Mouse (Mus musculus) embryo, embryonic 11.5 days (tissue): ENCODE results near the gene Akap3.

Experiments
- DNase-seq: peaks from one replicate; pipeline ENCODE4 v3.0.0-alpha.2; 2012; ENCODE audit warnings: low read depth, low spot score

Akap3 gene

DNA sequence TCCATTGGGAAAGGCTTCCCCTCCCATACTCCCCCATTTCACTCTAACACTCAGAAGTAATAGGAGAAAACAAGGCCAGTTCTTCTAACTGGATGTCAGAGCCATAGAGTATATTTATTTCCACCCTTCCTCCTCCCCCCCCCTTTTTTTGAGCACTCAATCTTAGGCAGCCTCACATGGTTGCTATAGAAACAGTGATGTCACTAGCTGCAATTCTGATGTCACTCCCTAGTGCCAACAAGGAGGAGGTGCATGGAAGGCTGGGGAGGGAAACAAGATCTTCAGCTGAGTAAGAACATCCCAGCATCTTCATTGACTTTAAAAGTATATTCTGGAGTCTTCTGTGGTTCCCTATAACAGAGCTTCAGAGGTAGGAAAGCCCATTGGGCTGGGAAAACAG is at the start of gene Akap3:
TSS of gene Akap3 (plus strand) at position 218 of the 400 bp plus-strand sequence.
- DNase-seq: no peak

DNA sequence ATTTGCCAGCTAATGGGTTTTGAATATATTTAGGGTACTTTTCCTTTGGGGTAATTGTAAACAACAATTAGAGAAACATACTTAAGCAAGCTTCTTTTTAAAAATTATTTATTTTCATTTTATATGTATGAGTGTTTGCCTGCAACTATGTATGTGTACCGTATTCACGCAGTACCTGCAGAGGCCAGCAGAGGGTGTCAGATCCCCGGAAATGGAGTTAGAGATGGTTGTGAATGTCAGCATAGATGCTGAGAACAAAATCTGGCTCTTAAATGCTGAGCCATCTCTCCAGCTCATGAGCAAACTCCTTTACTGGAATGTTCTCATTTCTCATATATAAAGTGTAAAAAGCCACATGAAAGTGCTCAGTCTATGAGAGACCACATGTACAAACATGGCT is 46.1 kb upstream of the Akap3 start:
- DNase-seq: no peak

- DNase-seq: no peak
Observed at GRCm38 (mm10) chr6:126808134-126808533, 44.8 kb upstream of the Akap3 start.

- no peak for DNase-seq
Observed at GRCm38 (mm10) chr6:126808561-126808960, 44.3 kb upstream of the Akap3 start.

DNA sequence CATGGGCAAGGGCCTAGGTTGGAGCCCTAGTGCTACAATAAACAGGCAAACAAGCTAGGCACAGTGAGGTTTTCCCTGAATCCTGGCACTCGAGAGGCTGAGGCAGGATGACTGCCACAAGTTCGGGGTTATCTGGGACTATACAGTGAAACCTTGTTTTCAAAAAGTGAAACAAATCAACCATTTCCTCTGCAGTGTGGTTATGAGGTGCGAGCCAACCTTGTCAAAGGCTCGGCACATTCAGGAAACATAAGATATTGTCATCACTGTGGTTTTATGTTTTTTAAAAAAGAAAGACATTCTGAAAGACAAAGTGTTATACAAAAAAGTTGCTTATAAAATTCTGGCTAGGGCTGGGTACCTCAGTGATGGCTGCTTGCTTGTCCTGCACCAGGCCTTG is 41.4 kb upstream of the Akap3 start:
- DNase-seq: no peak

DNA sequence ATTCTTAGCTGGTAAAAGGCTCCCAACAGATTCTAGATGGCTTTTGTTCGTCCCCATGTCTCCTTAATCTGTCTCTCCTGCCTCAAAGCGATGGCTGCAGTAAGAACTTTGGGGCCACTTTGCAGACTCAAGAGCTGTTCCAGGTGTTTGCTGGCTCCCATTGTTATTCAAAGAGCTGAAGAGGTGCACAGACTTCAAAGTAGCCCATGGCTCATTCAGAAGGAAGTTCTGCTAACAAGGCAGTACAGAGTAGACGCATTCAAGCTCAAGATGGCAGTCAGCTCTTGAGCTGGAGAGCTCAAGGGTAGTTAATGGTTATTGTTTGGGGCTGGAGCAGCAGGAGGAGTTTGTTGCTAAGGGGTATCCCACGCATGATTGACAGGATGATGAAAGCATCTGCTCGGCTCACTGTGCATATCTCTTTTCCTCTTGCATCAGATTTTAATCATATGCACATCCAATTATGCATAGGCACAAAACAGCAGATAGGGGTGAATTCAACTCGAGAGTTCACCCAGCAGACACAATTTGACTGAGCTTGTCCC is 37.6 kb upstream of the Akap3 start:
- DNase-seq: no peak

GRCm38 (mm10) chr6:126816338-126816737 is 36.6 kb upstream of the Akap3 start:
- no peak for DNase-seq

DNA sequence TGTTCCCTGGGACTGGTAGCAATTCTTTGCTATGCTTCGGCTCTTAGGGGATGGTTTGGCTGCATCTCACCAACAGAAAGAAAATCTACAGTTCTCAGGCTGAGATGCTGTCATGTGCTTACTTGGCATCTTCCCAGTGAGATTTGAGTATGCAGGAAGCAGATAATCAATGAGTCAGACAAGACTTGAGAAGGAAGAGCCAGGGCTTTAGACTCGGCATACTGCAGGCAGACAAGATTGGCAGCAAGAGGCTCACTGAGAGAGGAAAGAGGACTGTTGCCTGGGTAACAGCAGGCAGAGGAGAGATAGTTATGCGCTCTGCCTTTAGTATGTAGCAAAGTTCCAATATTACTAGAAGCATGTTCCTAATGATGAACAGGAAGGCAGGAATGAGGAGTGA is 29.8 kb upstream of the Akap3 start:
- no peak for DNase-seq

DNA sequence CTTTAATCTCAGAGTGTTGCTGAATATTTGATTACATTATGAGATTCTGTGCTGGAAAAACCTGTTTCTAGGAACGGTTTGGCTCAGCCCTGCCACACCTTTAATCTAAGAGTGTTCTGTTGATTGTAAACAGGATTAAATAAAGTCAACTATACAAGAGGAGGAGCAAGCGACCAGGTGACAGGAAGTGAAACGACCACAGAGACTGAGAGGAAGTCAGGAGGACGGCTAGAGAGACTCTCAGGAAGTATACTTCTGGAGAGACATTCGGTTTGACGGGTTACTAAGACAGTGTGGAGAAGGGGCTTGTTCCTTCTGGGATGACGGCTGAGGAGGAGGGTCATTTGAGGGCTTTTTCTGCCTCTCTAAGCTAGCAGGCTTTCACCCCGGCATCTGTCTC is 16.3 kb upstream of the Akap3 start:
- DNase-seq: no peak

DNA sequence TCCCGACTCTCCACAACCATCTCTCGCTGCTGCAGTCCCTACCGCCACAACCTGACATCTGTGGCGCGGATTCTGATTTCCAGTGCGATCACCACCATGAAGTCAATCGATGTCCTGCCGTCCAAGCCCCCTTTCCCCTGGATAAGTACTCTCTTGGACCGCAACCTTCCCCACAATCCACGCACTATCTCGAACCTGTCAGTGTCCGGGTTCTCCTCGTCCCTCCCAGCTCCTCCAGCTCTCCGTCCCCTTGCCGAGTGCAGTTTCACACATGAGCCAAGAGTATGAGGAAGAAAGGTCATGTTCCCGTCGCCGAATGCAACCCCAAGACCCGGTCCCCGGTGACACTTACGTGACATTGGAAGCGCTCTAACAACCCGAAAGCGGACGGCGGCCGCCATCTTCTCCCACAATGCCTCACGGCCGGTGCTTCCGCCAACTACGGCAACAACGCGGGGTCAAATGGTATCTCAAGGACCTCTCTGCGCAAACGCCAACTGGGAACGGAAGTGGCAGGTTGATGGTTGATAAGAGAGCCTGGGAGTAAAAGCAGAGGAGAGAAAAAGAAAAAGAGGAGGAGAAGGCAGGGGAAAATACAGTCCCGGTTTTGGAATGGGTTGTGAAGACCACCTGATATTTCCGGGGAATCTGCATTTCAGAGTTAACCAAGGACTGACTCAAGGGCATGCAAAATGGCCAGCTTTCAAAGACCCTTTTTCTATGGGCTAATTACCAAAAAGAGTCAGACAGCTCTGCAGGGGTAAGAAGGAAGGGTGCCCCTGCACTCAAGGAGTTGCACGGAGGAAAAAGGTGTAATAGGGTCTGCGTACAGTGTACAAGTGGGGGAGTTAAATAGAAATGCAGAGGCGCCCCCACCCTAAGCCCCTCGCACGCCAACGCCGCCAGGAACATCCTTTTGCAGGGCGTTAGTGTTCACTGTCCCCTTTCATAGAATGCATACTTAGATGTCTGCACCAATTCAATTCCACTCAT is 3.9 kb upstream of the Akap3 start, which contains the start of gene Ndufa9:
TSS of gene Ndufa9 (minus strand) at position 425 of the 993 bp plus-strand sequence.
- peak; percentile 83 for DNase-seq

DNA sequence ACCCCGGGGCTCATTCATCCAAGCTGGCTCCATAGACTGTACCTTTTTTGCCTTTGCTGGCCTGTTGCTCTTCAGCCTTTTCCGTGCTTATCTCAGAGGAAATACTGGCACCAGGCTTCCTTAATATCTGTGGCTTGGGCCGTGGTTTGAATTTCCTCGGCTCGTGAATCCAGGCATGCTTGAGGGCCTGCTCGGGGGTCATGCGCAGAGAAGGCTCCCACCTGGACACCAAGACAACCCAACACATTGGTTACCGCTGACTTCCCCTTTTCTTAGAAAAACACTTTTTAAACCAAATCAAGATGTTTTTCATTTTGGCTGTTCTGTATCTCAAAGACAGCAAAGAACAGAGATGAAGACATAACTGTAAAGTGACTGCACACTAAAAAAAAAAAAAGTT is 24.2 kb downstream of the Akap3 start:
- no peak for DNase-seq

GRCm38 (mm10) chr6:126907378-126907777 is 54.5 kb downstream of the Akap3 start:
- DNase-seq: no peak

GRCm38 (mm10) chr6:126907876-126908275 is 55.0 kb downstream of the Akap3 start:
- DNase-seq: no peak

DNA sequence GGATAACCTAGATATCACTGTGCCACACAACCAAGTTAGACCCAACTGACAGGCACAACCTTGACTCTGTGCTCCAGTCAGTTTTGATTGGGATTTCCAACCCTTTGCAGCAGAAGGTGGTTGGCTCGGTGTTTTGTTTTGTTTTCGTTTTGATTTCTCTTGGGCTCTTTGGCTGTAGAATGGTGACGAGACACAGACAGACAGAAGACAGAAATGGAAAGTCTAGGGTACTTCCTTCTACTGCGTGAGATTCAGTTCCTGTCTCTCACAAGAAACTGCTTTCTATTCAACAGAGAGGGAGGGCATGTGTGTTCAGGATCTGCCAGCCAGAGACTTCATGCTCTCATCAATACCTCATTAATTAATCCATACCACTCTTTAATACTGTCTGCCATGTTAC is 57.8 kb downstream of the Akap3 start:
- no peak for DNase-seq

- DNase-seq: no peak
Observed at GRCm38 (mm10) chr6:126914928-126915327, 62.0 kb downstream of the Akap3 start.

- peak; percentile 9 for DNase-seq
Observed at GRCm38 (mm10) chr6:126921111-126921881, 68.4 kb downstream of the Akap3 start, which contains the start of gene Dyrk4. TSS of gene Dyrk4 (minus strand) at chr6:126921839.
